Mouse (Mus musculus): ENCODE measurements around the gene Zfp637. TPM values are rescaled to one million over a fixed set of nuclear protein-coding genes. Genes with fewer than 3 reads are reported as not detected.
A peak's percentile ranks its signal among the peaks of the same experiment; 100 is the strongest.

Zfp637 gene
- total RNA-seq, 1 experiment from 2014 or later, result 34.3 TPM

GRCm38 (mm10) chr6:117891369-117892160, 50.6 kb downstream of the Zfp637 start:
- peak; percentile 95 to 96 for ATAC-seq (replicated peaks in 1 of 2; ENCODE audit: insufficient read depth in 1 of 2, low FRiP score in 2 of 2, low TSS enrichment in 1 of 2, low read depth in 1 of 2, poor library complexity in 2 of 2, severe bottlenecking in 2 of 2)

GRCm38 (mm10) chr6:117892386-117892785, 51.4 kb downstream of the Zfp637 start:
- ATAC-seq (replicated peaks in 1 of 2; ENCODE audit: insufficient read depth in 1 of 2, low FRiP score in 2 of 2, low TSS enrichment in 1 of 2, low read depth in 1 of 2, poor library complexity in 2 of 2, severe bottlenecking in 2 of 2), result no peak

- ATAC-seq (replicated peaks in 1 of 2; ENCODE audit: insufficient read depth in 1 of 2, low FRiP score in 2 of 2, low TSS enrichment in 1 of 2, low read depth in 1 of 2, poor library complexity in 2 of 2, severe bottlenecking in 2 of 2), result no peak
Measured at GRCm38 (mm10) chr6:117893435-117893834, 52.5 kb downstream of the Zfp637 start.

Other genes with a start within 250 kb of the Zfp637 start
- gene Zfp239, start 20.9 kb downstream of the Zfp637 start, total RNA-seq (2017), result 3.8 and 7.9 TPM in 2 replicates
- 1,188 and 1,536 TPM in 2 replicates for gene Hnrnpf, start 59.1 kb downstream of the Zfp637 start, total RNA-seq (2017)
- 0.15 TPM in 1 of 2 replicates, not detected in the other for gene Fxyd4, start 96.5 kb downstream of the Zfp637 start, total RNA-seq (2017)
- gene Rasgef1a, start 170.3 kb downstream of the Zfp637 start, total RNA-seq (2017), result 0.25 TPM in 1 of 2 replicates, not detected in the other